Mouse (Mus musculus) heart, adult 2 months (tissue): ENCODE results near the gene Cish. TPM values are rescaled to one million over a fixed set of nuclear protein-coding genes. Genes with fewer than 3 reads are reported as not detected.

Experiments used
- DNase-seq, 2 experiments: peaks; one replicate each; pipeline ENCODE4 v3.0.0; 2021
- H3K27ac ChIP-seq: fragments of 200-600 bp; 2 replicates; pipeline ENCODE4 v1.8.1; 2022
- H3K27me3 ChIP-seq: fragments of 200-500 bp; 2 replicates; pipeline ENCODE4 v1.6.1; 2012; ENCODE audit warnings: mild to moderate bottlenecking, low read length, inconsistent platforms, mixed read lengths; ENCODE audit not compliant: control insufficient read depth, insufficient read depth
- H3K36me3 ChIP-seq: fragments of 200-500 bp; 2 replicates; pipeline ENCODE4 v1.6.1; 2012; ENCODE audit warnings: low read length, inconsistent platforms; ENCODE audit not compliant: control insufficient read depth, insufficient read depth
- H3K4me1 ChIP-seq: fragments of 200-500 bp; 2 replicates; pipeline ENCODE4 v1.6.1; 2011; ENCODE audit warnings: low read length; ENCODE audit not compliant: control insufficient read depth, insufficient read depth
- H3K4me3 ChIP-seq: fragments of 200-600 bp; 2 replicates; pipeline ENCODE4 v1.8.1; 2022
- H3K79me2 ChIP-seq: fragments of 200-500 bp; replicated peaks from 2 replicates; pipeline ENCODE4 v1.6.1; 2012; ENCODE audit warnings: mild to moderate bottlenecking, inconsistent platforms, low read length, moderate library complexity, mixed read lengths; ENCODE audit not compliant: control insufficient read depth, insufficient read depth
- H3K9ac ChIP-seq: fragments of 200-500 bp; 2 replicates; pipeline ENCODE4 v1.6.1; 2012; ENCODE audit warnings: low read depth, mild to moderate bottlenecking, control low read depth, inconsistent platforms, low read length, mixed read lengths
- CTCF ChIP-seq: fragments of 200-600 bp; IDR thresholded peaks from 2 replicates; pipeline ENCODE4 v1.8.1; 2022; ENCODE audit warnings: antibody characterized with exemption, mild to moderate bottlenecking, moderate library complexity
- EP300 ChIP-seq: fragments of 200-500 bp; IDR thresholded peaks from 2 replicates; pipeline ENCODE4 v1.6.1; 2011; ENCODE audit warnings: low read depth, low read length, control low read depth; ENCODE audit not compliant: insufficient read depth
- POLR2A ChIP-seq: fragments of 200-500 bp; IDR thresholded peaks from 2 replicates; pipeline ENCODE4 v1.6.1; 2011; ENCODE audit warnings: mild to moderate bottlenecking, low read depth, low read length, control low read depth; ENCODE audit not compliant: insufficient read depth
- WGBS: fragments of 180-500 bp; shearing (Covaris S2); methylation state at CpG from one replicate; pipeline ENCODE4 v1.1.7; 2018; 5-methylcytosine and 5-hydroxymethylcytosine counted together
- intact Hi-C: fragments of 180-260 bp; cut with DNase I; formaldehyde crosslinking; loops from one replicate; pipeline ENCODE4 v1.15.1; 2025
- polyA plus RNA-seq: library from polyadenylated mRNA; depleted of rRNA; stranded (reverse); fragments of >200 nt; gene quantifications from 2 replicates; pipeline ENCODE4 v1.2.3, GENCODE M21; 2012
- total RNA-seq, 2 experiments: library from RNA; stranded (reverse); gene quantifications; 2 replicates each; pipeline ENCODE4 v1.2.3; 2021

Cish gene
- total and polyA plus RNA-seq, 3 experiments = 118 to 167 (median 151) TPM

DNA sequence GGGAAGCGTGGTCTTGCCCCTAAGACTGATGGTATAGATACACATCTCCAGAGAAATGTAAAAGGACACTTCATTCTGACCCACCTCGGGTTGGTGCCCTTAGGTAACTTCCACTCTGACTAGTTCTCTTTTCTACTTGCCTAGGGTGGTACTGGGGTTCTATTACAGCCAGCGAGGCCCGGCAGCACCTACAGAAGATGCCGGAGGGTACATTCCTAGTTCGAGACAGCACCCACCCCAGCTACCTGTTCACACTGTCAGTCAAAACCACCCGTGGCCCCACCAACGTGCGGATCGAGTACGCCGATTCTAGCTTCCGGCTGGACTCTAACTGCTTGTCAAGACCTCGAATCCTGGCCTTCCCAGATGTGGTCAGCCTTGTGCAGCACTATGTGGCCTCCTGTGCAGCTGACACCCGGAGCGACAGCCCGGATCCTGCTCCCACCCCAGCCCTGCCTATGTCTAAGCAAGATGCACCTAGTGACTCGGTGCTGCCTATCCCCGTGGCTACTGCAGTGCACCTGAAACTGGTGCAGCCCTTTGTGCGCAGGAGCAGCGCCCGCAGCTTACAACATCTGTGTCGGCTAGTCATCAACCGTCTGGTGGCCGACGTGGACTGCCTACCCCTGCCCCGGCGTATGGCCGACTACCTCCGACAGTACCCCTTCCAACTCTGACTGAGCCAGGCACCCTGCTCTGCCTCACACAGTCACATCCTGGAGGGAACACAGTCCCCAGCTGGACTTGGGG is 4.6 kb downstream of the Cish start:
- Histone ChIP-seq H3K4me3 (peak overlapping the region; percentile 53), H3K27me3 (no peaks in the 10 kb centered on the region), H3K79me2 (no peaks in the 10 kb centered on the region; the same call in 1 of the 2 replicates), H3K4me1 (peaks cover 21% of the 10 kb centered on the region), H3K27ac (peak overlapping the region; percentile 93), H3K36me3 (peaks cover 13% of the 10 kb centered on the region), H3K9ac (peak overlapping the region; percentile 71)
- TF ChIP-seq POLR2A (no peak), CTCF (no peak), EP300 (0 out of 2 replicates have a peak, but pooled peaks have one; percentile 16)
- intact Hi-C loops = no loop called here
- peak in 1 of 2 experiments; percentile 43 for DNase-seq
- WGBS = 69% methylated on average over 30 of the region's 30 CpGs

DNA sequence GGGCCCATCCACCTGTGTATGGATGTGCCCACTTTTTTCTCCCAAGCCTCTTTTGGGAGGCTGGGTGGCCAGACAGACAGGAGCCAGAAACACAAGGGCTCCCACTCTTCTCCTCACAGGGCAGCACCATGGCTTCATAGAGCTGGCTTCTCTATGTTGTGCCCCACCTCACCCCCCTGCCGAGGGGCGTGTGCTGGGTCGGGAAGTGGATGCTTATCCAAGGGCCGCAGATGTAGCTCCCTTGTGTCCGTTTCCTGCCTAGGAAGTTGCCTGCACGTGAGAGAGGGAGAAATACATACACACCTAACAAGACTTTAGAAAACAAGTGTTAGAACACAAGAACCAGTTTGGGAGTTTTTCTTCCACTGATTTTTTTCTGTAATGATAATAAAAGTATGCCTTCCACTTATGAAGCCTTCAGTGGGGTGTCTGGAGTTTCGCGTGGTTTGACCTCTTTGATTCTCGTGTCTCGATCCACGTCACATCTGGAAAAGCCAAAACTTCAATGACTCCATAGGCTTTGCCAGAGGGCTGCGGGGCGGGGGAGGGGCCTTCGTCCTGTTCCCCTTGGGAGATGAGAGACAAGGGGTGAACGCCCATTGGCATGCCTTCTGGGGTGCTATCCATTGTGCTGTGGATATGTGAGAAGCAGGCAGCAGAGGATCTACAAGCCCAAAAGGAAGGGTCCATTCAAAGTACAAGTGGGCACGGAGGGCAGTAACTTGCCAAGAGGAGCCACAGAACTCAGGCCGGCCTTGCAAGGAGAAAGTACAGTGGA is 5.9 kb downstream of the Cish start:
- DNase-seq = no peak
- H3K27me3 ChIP-seq = no peaks in the 10 kb centered on the region
- peak overlapping the region; percentile 93 for H3K27ac ChIP-seq
- peaks cover 13% of the 10 kb centered on the region for H3K36me3 ChIP-seq
- H3K9ac ChIP-seq = peak overlapping the region; percentile 66
- intact Hi-C loops = no loop called here
- peaks cover 25% of the 10 kb centered on the region for H3K4me1 ChIP-seq
- H3K4me3 ChIP-seq = peak overlapping the region; percentile 53
- TF ChIP-seq EP300 (0 out of 2 replicates have a peak, but pooled peaks have one; percentile 28), CTCF (no peak), POLR2A (0 out of 2 replicates have a peak, but pooled peaks have one; percentile 9)
- no peaks in the 10 kb centered on the region; the same call in 1 of the 2 replicates for H3K79me2 ChIP-seq
- WGBS = 33% methylated on average over 17 of the region's 17 CpGs

DNA sequence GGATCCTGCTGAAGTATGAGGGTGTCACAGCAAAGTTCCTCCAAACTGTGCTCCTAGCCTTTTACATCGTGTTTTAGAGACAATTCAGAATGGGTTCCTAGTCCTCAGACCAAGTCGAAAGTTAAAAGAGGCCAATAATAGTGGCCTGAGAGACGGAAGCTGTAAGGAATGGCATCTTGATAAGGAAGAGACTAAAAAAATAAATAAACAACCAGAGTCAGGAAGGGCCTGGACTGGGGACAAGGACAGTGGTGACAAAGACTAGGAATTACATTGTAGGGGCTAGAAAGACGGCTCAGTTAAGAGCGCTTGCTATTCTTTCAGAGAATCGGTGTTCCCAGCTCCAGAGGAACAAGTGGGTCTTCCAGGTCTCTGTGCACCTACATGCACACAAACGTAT is 6.8 kb downstream of the Cish start:
- Histone ChIP-seq H3K4me1 (peaks cover 32% of the 10 kb centered on the region), H3K27me3 (no peaks in the 10 kb centered on the region), H3K27ac (peak overlapping the region; percentile 93), H3K36me3 (peaks cover 13% of the 10 kb centered on the region), H3K79me2 (no peaks in the 10 kb centered on the region; the same call in 1 of the 2 replicates), H3K4me3 (peak overlapping the region; percentile 53; the same call in 1 of the 2 replicates), H3K9ac (peak overlapping the region; percentile 9; the same call in 1 of the 2 replicates)
- 29% methylated on average over 7 of the region's 7 CpGs for WGBS
- TF ChIP-seq EP300 (no peak), CTCF (no peak), POLR2A (no peak)
- intact Hi-C loops = no loop called here
- DNase-seq = no peak

DNA sequence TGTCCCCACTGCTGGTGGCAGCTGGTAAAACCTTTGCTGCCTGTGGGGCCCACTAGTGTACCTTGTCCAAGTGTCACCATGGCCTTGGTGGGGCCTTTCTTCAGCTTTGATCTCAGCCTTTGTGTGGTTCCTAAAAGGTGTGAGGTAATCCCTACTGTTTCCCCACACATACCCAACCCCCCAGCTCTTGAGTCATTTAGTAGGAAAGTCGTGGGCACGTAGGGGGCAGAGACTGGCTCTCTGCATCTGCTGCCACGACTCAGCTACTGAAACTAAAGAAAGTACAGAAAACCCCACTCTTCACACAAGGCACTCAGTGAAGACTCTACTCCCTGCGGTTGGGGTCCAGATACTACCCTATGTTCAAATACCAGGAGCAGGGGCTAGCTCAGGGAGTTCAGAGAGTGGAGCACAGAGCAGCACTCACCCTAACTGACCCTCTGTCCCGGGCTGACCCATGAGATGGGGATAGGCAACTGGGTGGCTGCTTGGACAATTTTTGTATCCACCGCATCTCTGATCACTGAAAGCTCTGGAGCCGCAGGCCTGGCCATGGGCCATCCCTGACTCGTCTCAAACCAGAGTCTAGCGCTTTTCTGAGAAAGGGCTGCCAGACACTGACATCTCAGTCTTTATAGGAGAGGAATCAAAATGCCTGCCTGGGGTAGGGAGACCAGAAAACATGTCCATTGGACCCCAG is 7.4 kb downstream of the Cish start:
- Histone ChIP-seq H3K27me3 (no peaks in the 10 kb centered on the region), H3K27ac (peak overlapping the region; percentile 93), H3K36me3 (peaks cover 13% of the 10 kb centered on the region), H3K4me1 (peaks cover 35% of the 10 kb centered on the region), H3K9ac (no peak overlapping the region), H3K79me2 (no peaks in the 10 kb centered on the region; the same call in 1 of the 2 replicates), H3K4me3 (no peak overlapping the region)
- intact Hi-C loops = no loop called here
- DNase-seq = no peak
- no peak; the same call in none of the 2 replicates for TF ChIP-seq POLR2A
- TF ChIP-seq CTCF = no peak
- no peak for TF ChIP-seq EP300
- whole genome bisulfite sequencing = 56% methylated on average over 9 of the region's 9 CpGs

DNA sequence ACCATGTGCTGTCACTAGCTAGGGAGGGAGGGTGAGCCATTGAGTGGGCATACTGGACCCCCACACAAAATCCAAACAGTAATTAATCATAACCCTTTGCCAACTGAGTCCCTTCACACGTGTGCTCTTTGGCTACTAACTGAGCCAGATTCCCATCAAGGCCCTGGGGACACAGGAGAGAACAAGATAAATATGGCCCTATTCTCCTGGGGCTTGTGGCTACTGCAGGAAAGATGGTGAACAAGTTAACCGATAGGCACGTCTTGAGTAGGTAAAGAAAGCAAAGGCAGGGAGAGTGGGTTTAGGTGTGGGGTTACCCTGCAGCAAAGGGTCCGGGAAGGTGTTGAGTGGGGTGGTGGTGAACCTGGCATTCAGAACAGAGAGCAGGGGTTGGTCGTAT is 8.1 kb downstream of the Cish start:
- H3K27ac ChIP-seq = peak overlapping the region; percentile 93; the same call in 1 of the 2 replicates
- H3K9ac ChIP-seq = no peak overlapping the region
- intact Hi-C loops = no loop called here
- DNase-seq = no peak
- H3K79me2 ChIP-seq = no peaks in the 10 kb centered on the region; the same call in 1 of the 2 replicates
- no peaks in the 10 kb centered on the region for H3K27me3 ChIP-seq
- H3K36me3 ChIP-seq = peaks cover 13% of the 10 kb centered on the region
- 73% methylated on average over 5 of the region's 5 CpGs for WGBS
- H3K4me3 ChIP-seq = no peak overlapping the region
- TF ChIP-seq CTCF = no peak
- peaks cover 38% of the 10 kb centered on the region for H3K4me1 ChIP-seq
